ENCODE assay signal across 8 mouse cellular contexts in genomic region chr15:77523186-77523843, GRCm38 (mm10). TPM values are rescaled to one million over a fixed set of nuclear protein-coding genes. Genes with fewer than 3 reads are reported as not detected.
DNase-seq lines count a peak whose midpoint lies in the region; ATAC-seq and TF ChIP-seq lines count a peak whose summit lies in the region.
"Not testable (repeated sequence)": the region's sequence is repeated elsewhere in the genome, so short reads cannot be mapped to it uniquely, and the experiment has no call there.
"Had no signal": no experiment of that assay in that cellular context is flagged by ENCODE, and none has a peak within 500 bp of the region (broad histone marks: within the 10 kb centered on the region; RNA-seq: fewer than 3 reads in every experiment).

No protein-coding gene starts in this region.

- peak; percentile 58 to 83 for DNase-seq in adrenal gland, adult (ENCODE audit: inconsistent age in 2 of 2, low spot score in 1 of 2)
- peak; percentile 48 to 56 for DNase-seq in cerebellum, postnatal 4 days (ENCODE audit: low spot score in 2 of 2)
- peak; percentile 40 for DNase-seq in gastrocnemius, postnatal 25 days
- peak; percentile 20 to 43 for DNase-seq in left cerebral cortex, adult 2 months (ENCODE audit: extremely low spot score in 1 of 2, low spot score in 2 of 2)
- peak; percentile 17 to 41 for DNase-seq in spleen, adult 18-20 months

- H3K27ac ChIP-seq in intestine, embryonic 16.5 days (ENCODE audit: low read length); left cerebral cortex, adult 2 months: not testable (repeated sequence)

- H3K27me3 ChIP-seq in intestine, embryonic 16.5 days (replicated peaks; ENCODE audit: control insufficient read depth, insufficient read depth, low read length) = not testable (repeated sequence)

- intact Hi-C loops in left cerebral cortex, adult 2 months (cut with DNase I) = loop anchor here (1.0 kb wide), 1 partner anchor 109 kb away; no protein-coding TSS in a partner anchor

- H3K4me2 ChIP-seq in intestine, embryonic 16.5 days (ENCODE audit: low read depth, low read length) = not testable (repeated sequence)

- peak; percentile 69 for ATAC-seq in intestine, embryonic 16.5 days
- ATAC-seq in megakaryocyte-erythroid progenitor cell, adult 5-6 weeks (replicated peaks; ENCODE audit: low FRiP score, low TSS enrichment, poor library complexity, severe bottlenecking) = 0 out of 2 replicates have a peak, but pooled peaks have one; percentile 46

- WGBS in intestine, embryonic 16.5 days = 12% methylated on average over 6 of the region's 6 CpGs

- H3K4me3 ChIP-seq in intestine, embryonic 16.5 days (ENCODE audit: low read length); left cerebral cortex, adult 2 months: not testable (repeated sequence)

- H3K9ac ChIP-seq in intestine, embryonic 16.5 days (ENCODE audit: low read depth, low read length) = not testable (repeated sequence)

- H3K9me3 ChIP-seq in intestine, embryonic 16.5 days (ENCODE audit: control insufficient read depth, low read length) = not testable (repeated sequence)

- TF ChIP-seq CTCF in left cerebral cortex, adult 2 months (IDR thresholded peaks at IDR 0.05) = peak; percentile 45

- not testable (repeated sequence) for H3K36me3 ChIP-seq in intestine, embryonic 16.5 days (ENCODE audit: control insufficient read depth, insufficient read depth, low read length)

- H3K4me1 ChIP-seq in intestine, embryonic 16.5 days (ENCODE audit: control insufficient read depth, insufficient read depth, low read length) = not testable (repeated sequence)

RNA-seq across cellular contexts. Expression of gene Apol7c, which starts 9.8 kb away (rescaled TPM):
- not detected for total RNA-seq in gastrocnemius, postnatal 25 days (2021)
- 5.3 and 5.7 TPM in 2 replicates for polyA plus RNA-seq in intestine, embryonic 16.5 days (2015; fragmentation: Nextera tagmentation; extraction: Ambion mirVana)
- total RNA-seq in left cerebral cortex, adult 2 months (2021) = not detected
- not detected in 2 replicates for total RNA-seq in megakaryocyte-erythroid progenitor cell, adult 5-6 weeks (2014; fragmentation: Nextera tagmentation)
- total RNA-seq in megakaryocyte-erythroid progenitor cell, adult 5-6 weeks (2017) = not detected in 2 replicates
- polyA plus RNA-seq: frontal cortex, adult 2 months had no signal

RNA-seq across cellular contexts. Expression of gene Apol11a, which starts 15.2 kb away (rescaled TPM):
- total RNA-seq in gastrocnemius, postnatal 25 days (2021) = not detected
- polyA plus RNA-seq in intestine, embryonic 16.5 days (2015; fragmentation: Nextera tagmentation; extraction: Ambion mirVana) = not detected in 2 replicates
- total RNA-seq in left cerebral cortex, adult 2 months (2021) = not detected
- total RNA-seq in megakaryocyte-erythroid progenitor cell, adult 5-6 weeks (2014; fragmentation: Nextera tagmentation) = not detected in 2 replicates
- not detected in 2 replicates for total RNA-seq in megakaryocyte-erythroid progenitor cell, adult 5-6 weeks (2017)
- polyA plus RNA-seq: frontal cortex, adult 2 months had no signal

RNA-seq across cellular contexts. Expression of gene 1700025B11Rik, which starts 38.4 kb away (rescaled TPM):
- total RNA-seq in gastrocnemius, postnatal 25 days (2021) = not detected
- not detected in 2 replicates for polyA plus RNA-seq in intestine, embryonic 16.5 days (2015; fragmentation: Nextera tagmentation; extraction: Ambion mirVana)
- total RNA-seq in left cerebral cortex, adult 2 months (2021) = not detected
- total RNA-seq in megakaryocyte-erythroid progenitor cell, adult 5-6 weeks (2014; fragmentation: Nextera tagmentation) = not detected in 2 replicates
- not detected in 2 replicates for total RNA-seq in megakaryocyte-erythroid progenitor cell, adult 5-6 weeks (2017)
- polyA plus RNA-seq: frontal cortex, adult 2 months had no signal

RNA-seq across cellular contexts. Expression of gene Apol10a, which starts 46.5 kb away (rescaled TPM):
- not detected for total RNA-seq in gastrocnemius, postnatal 25 days (2021)
- 0.21 and 0.23 TPM in 2 replicates for polyA plus RNA-seq in intestine, embryonic 16.5 days (2015; fragmentation: Nextera tagmentation; extraction: Ambion mirVana)
- total RNA-seq in left cerebral cortex, adult 2 months (2021) = not detected
- not detected in 2 replicates for total RNA-seq in megakaryocyte-erythroid progenitor cell, adult 5-6 weeks (2014; fragmentation: Nextera tagmentation)
- not detected in 2 replicates for total RNA-seq in megakaryocyte-erythroid progenitor cell, adult 5-6 weeks (2017)
